Mouse (Mus musculus): ENCODE measurements around the gene Synm. TPM values are rescaled to one million over a fixed set of nuclear protein-coding genes. Genes with fewer than 3 reads are reported as not detected.

Gene Synm
- polyA plus RNA-seq, 1 experiment from 2014 or later = 4.0 TPM

GRCm38 (mm10) chr7:67716925-67717324, 42.6 kb downstream of the Synm start:
- H3K4me1 ChIP-seq (ENCODE audit: control insufficient read depth, insufficient read depth, low read length) = peaks cover 6% of the 10 kb centered on the region
- no peak overlapping the region for H3K4me2 ChIP-seq (ENCODE audit: low read depth, low read length)
- no peak overlapping the region for H3K4me3 ChIP-seq (ENCODE audit: low read depth, low read length)
- H3K36me3 ChIP-seq (ENCODE audit: control insufficient read depth, insufficient read depth, low read length) = no peaks in the 10 kb centered on the region
- no peak overlapping the region for H3K27ac ChIP-seq (ENCODE audit: low read depth, low read length)
- no peaks in the 10 kb centered on the region for H3K9me3 ChIP-seq (ENCODE audit: control insufficient read depth, low read length)
- H3K27me3 ChIP-seq (ENCODE audit: control insufficient read depth, insufficient read depth, low read length) = no peaks in the 10 kb centered on the region
- WGBS = 93% methylated on average over 10 of the region's 10 CpGs
- no peak for ATAC-seq (ENCODE audit: low read depth)
- no peak overlapping the region for H3K9ac ChIP-seq (replicated peaks; ENCODE audit: low read depth, low read length)

- H3K36me3 ChIP-seq (ENCODE audit: control insufficient read depth, insufficient read depth, low read length) = no peaks in the 10 kb centered on the region
- peaks cover 6% of the 10 kb centered on the region for H3K4me1 ChIP-seq (ENCODE audit: control insufficient read depth, insufficient read depth, low read length)
- no peak overlapping the region for H3K4me2 ChIP-seq (ENCODE audit: low read depth, low read length)
- WGBS = 57% methylated on average over 11 of the region's 11 CpGs
- no peak overlapping the region for H3K9ac ChIP-seq (replicated peaks; ENCODE audit: low read depth, low read length)
- no peaks in the 10 kb centered on the region for H3K27me3 ChIP-seq (ENCODE audit: control insufficient read depth, insufficient read depth, low read length)
- H3K4me3 ChIP-seq (ENCODE audit: low read depth, low read length) = no peak overlapping the region
- H3K9me3 ChIP-seq (ENCODE audit: control insufficient read depth, low read length) = no peaks in the 10 kb centered on the region
- no peak overlapping the region for H3K27ac ChIP-seq (ENCODE audit: low read depth, low read length)
- ATAC-seq (ENCODE audit: low read depth) = no peak
Observed at GRCm38 (mm10) chr7:67716213-67716878, 43.2 kb downstream of the Synm start.

GRCm38 (mm10) chr7:67715176-67715575, 44.4 kb downstream of the Synm start:
- Histone ChIP-seq H3K27ac (ENCODE audit: low read depth, low read length) (no peak overlapping the region), H3K4me3 (ENCODE audit: low read depth, low read length) (no peak overlapping the region), H3K27me3 (ENCODE audit: control insufficient read depth, insufficient read depth, low read length) (no peaks in the 10 kb centered on the region), H3K36me3 (ENCODE audit: control insufficient read depth, insufficient read depth, low read length) (no peaks in the 10 kb centered on the region), H3K9me3 (ENCODE audit: control insufficient read depth, low read length) (no peaks in the 10 kb centered on the region), H3K4me2 (ENCODE audit: low read depth, low read length) (no peak overlapping the region), H3K4me1 (ENCODE audit: control insufficient read depth, insufficient read depth, low read length) (peaks cover 6% of the 10 kb centered on the region), H3K9ac (replicated peaks; ENCODE audit: low read depth, low read length) (no peak overlapping the region)
- ATAC-seq (ENCODE audit: low read depth) = no peak
- 55% methylated on average over 7 of the region's 7 CpGs for WGBS

DNA sequence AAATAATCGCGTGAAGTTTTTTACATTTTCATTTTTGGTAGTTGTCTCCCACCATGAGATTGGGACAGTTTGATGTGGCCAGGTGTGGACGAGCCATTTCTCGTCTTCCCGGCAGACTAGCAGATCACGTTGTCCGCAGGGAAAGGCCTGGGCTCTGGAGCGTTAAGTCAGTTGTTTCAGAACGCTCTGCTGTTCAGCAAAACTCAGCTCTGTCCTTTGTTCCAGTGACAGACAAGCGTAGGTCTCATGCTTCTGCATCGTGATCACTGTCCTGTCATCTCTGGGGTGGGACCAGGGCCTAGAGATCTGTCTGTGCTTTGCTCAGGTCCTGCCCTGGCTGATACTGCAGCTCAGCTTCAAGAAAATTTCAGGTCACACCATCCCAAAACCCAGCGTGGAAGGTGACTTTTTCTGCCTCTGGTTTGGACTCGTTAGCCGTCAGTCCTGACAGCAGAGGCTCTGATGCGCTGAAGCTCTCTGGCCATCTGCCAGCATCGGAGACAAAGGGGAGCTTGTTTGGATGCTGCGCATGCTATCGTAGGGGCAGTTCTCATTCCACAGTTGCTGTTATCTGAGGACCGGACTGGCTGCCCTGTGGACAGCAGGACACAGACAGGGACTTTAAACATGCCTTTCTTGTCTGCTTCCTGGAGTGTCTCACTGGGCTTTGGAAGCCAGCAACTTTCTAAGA, 45.6 kb downstream of the Synm start:
- Histone ChIP-seq H3K27me3 (ENCODE audit: control insufficient read depth, insufficient read depth, low read length) (no peaks in the 10 kb centered on the region), H3K4me2 (ENCODE audit: low read depth, low read length) (peak overlapping the region; percentile 18; the same call in 1 of the 2 replicates), H3K4me1 (ENCODE audit: control insufficient read depth, insufficient read depth, low read length) (peaks cover 6% of the 10 kb centered on the region), H3K36me3 (ENCODE audit: control insufficient read depth, insufficient read depth, low read length) (no peaks in the 10 kb centered on the region), H3K27ac (ENCODE audit: low read depth, low read length) (peak overlapping the region; percentile 74), H3K9ac (replicated peaks; ENCODE audit: low read depth, low read length) (0 out of 2 replicates have a peak overlapping the region, but pooled peaks have one; percentile 21), H3K4me3 (ENCODE audit: low read depth, low read length) (no peak overlapping the region), H3K9me3 (ENCODE audit: control insufficient read depth, low read length) (no peaks in the 10 kb centered on the region)
- ATAC-seq (ENCODE audit: low read depth) = peak; percentile 67; the same call in 1 of the 2 replicates
- WGBS = 31% methylated on average over 19 of the region's 19 CpGs

DNA sequence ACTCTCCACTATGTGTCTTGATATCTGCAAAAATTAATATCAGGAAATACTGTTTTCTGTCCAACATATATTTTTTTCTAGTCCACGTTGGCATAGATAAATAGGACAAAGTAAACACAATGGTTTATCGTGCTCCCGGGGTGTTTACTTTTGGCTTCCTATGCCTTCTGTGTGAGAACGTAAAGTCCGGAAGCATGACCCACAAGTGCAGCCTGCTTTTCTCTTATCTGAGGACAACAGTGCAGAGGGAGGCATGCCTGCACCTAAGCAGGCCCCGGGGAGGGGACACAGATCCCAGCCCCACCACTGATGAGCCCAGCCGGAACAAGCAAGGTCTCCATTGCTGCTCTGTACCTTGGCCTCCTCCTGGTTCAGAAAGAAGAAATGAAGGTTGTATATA, 49.3 kb downstream of the Synm start:
- Histone ChIP-seq H3K4me2 (ENCODE audit: low read depth, low read length) (no peak overlapping the region), H3K4me3 (ENCODE audit: low read depth, low read length) (no peak overlapping the region), H3K27ac (ENCODE audit: low read depth, low read length) (no peak overlapping the region), H3K27me3 (ENCODE audit: control insufficient read depth, insufficient read depth, low read length) (no peaks in the 10 kb centered on the region), H3K36me3 (ENCODE audit: control insufficient read depth, insufficient read depth, low read length) (no peaks in the 10 kb centered on the region), H3K9ac (replicated peaks; ENCODE audit: low read depth, low read length) (no peak overlapping the region), H3K4me1 (ENCODE audit: control insufficient read depth, insufficient read depth, low read length) (peaks cover 6% of the 10 kb centered on the region), H3K9me3 (ENCODE audit: control insufficient read depth, low read length) (no peaks in the 10 kb centered on the region)
- WGBS = 89% methylated on average over 7 of the region's 7 CpGs
- no peak for ATAC-seq (ENCODE audit: low read depth)

- H3K4me1 ChIP-seq (ENCODE audit: control insufficient read depth, insufficient read depth, low read length) = no peaks in the 10 kb centered on the region
- ATAC-seq (ENCODE audit: low read depth) = no peak
- H3K9ac ChIP-seq (replicated peaks; ENCODE audit: low read depth, low read length) = no peak overlapping the region
- WGBS = 81% methylated on average over 6 of the region's 6 CpGs
- no peaks in the 10 kb centered on the region for H3K36me3 ChIP-seq (ENCODE audit: control insufficient read depth, insufficient read depth, low read length)
- no peak overlapping the region for H3K4me3 ChIP-seq (ENCODE audit: low read depth, low read length)
- no peaks in the 10 kb centered on the region for H3K9me3 ChIP-seq (ENCODE audit: control insufficient read depth, low read length)
- no peaks in the 10 kb centered on the region for H3K27me3 ChIP-seq (ENCODE audit: control insufficient read depth, insufficient read depth, low read length)
- no peak overlapping the region for H3K27ac ChIP-seq (ENCODE audit: low read depth, low read length)
- H3K4me2 ChIP-seq (ENCODE audit: low read depth, low read length) = no peak overlapping the region
Observed at GRCm38 (mm10) chr7:67708160-67708559, 51.4 kb downstream of the Synm start.

DNA sequence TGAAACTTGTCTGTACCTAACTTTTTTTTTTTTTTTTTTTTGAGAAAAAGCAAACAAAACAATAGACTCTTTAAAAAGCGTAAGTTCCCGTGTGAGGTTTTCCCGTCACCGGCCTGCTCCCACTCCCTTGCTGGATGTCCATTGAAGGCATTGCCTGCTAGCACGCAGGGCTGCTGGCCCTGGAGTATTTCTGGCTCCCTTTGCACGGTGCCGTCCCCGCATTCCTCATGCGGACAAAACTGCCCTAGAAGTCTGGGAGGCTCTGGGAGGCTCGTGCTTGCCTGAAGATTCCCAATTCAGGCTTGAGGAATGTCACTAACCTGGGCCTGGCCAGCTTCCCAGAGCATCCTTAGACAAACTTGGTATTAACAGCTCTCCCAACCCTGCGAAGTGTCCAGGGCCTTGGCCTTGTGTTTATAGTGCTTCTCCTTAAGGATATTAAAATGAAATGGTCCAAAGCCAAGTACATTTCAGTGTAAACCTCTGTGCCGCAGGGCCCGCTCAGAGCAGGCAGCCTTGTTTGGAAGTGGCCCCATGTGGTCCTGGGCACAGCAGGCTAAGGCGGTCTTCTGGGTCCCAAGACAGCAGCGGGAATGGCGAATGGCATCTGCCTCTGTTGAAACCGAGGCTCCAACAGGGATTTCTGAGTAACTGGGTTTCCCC, 58.2 kb downstream of the Synm start:
- Histone ChIP-seq H3K4me2 (ENCODE audit: low read depth, low read length) (no peak overlapping the region), H3K9me3 (ENCODE audit: control insufficient read depth, low read length) (no peaks in the 10 kb centered on the region), H3K27me3 (ENCODE audit: control insufficient read depth, insufficient read depth, low read length) (no peaks in the 10 kb centered on the region), H3K27ac (ENCODE audit: low read depth, low read length) (no peak overlapping the region), H3K4me1 (ENCODE audit: control insufficient read depth, insufficient read depth, low read length) (peaks cover 8% of the 10 kb centered on the region; the same call in 1 of the 2 replicates), H3K4me3 (ENCODE audit: low read depth, low read length) (no peak overlapping the region), H3K36me3 (ENCODE audit: control insufficient read depth, insufficient read depth, low read length) (no peaks in the 10 kb centered on the region), H3K9ac (replicated peaks; ENCODE audit: low read depth, low read length) (no peak overlapping the region)
- ATAC-seq (ENCODE audit: low read depth) = no peak
- 65% methylated on average over 17 of the region's 17 CpGs for WGBS

DNA sequence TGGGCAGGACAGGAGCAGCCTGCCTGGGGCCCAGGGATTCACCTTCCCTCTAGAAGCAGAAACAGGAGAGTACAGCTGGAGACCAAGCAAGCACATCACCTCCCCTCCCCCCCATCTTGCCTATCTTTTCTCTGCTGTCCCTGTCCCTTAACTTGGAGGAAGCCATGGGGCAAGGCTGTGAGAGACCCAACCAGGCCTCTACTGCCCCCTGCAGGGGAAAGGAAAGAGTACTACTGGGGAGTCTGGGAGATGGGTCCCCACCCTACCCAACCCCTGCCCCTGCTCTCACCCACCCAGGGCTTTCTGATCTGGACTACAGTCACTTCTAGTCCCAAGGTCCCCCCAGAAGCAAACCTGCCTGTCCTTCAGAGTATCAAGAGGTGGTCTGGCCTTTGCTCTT, 58.7 kb downstream of the Synm start:
- ATAC-seq (ENCODE audit: low read depth) = no peak; the same call in 1 of the 2 replicates
- Histone ChIP-seq H3K9ac (replicated peaks; ENCODE audit: low read depth, low read length) (no peak overlapping the region), H3K36me3 (ENCODE audit: control insufficient read depth, insufficient read depth, low read length) (no peaks in the 10 kb centered on the region), H3K4me2 (ENCODE audit: low read depth, low read length) (no peak overlapping the region), H3K27ac (ENCODE audit: low read depth, low read length) (no peak overlapping the region), H3K27me3 (ENCODE audit: control insufficient read depth, insufficient read depth, low read length) (no peaks in the 10 kb centered on the region), H3K9me3 (ENCODE audit: control insufficient read depth, low read length) (no peaks in the 10 kb centered on the region), H3K4me3 (ENCODE audit: low read depth, low read length) (no peak overlapping the region), H3K4me1 (ENCODE audit: control insufficient read depth, insufficient read depth, low read length) (peaks cover 8% of the 10 kb centered on the region; the same call in 1 of the 2 replicates)

- no peaks in the 10 kb centered on the region for H3K36me3 ChIP-seq (ENCODE audit: control insufficient read depth, insufficient read depth, low read length)
- H3K9me3 ChIP-seq (ENCODE audit: control insufficient read depth, low read length) = no peaks in the 10 kb centered on the region
- no peak overlapping the region for H3K4me3 ChIP-seq (ENCODE audit: low read depth, low read length)
- H3K4me2 ChIP-seq (ENCODE audit: low read depth, low read length) = no peak overlapping the region
- ATAC-seq (ENCODE audit: low read depth) = no peak
- H3K27ac ChIP-seq (ENCODE audit: low read depth, low read length) = no peak overlapping the region
- H3K4me1 ChIP-seq (ENCODE audit: control insufficient read depth, insufficient read depth, low read length) = peaks cover 8% of the 10 kb centered on the region; the same call in 1 of the 2 replicates
- H3K27me3 ChIP-seq (ENCODE audit: control insufficient read depth, insufficient read depth, low read length) = no peaks in the 10 kb centered on the region
- no peak overlapping the region for H3K9ac ChIP-seq (replicated peaks; ENCODE audit: low read depth, low read length)
- 94% methylated on average over 4 of the region's 4 CpGs for whole genome bisulfite sequencing
Observed at GRCm38 (mm10) chr7:67699301-67699700, 60.2 kb downstream of the Synm start.

Measured in neural tube, embryonic 14.5 days (tissue).